Mouse (Mus musculus) liver, embryonic 11.5 days (tissue): Measurements from ENCODE around the gene Fat1. TPM values are rescaled to one million over a fixed set of nuclear protein-coding genes. Genes with fewer than 3 reads are reported as not detected.

Source experiments
- ATAC-seq: fragments of 200-750 bp; cut with Nextera tagmentation; replicated peaks from 2 replicates; pipeline ENCODE4 v1.8.0; 2017; ENCODE audit warnings: moderate number of reproducible peaks, mild to moderate bottlenecking, moderate TSS enrichment, moderate library complexity; ENCODE audit not compliant: low FRiP score
- DNase-seq: peaks from one replicate; pipeline ENCODE4 v3.0.0-alpha.2; 2017; ENCODE audit warnings: low spot score
- H3K27ac ChIP-seq: fragments of 300-500 bp; sonication (generic); 2 replicates; pipeline ENCODE4 v1.5.1; 2014; ENCODE audit warnings: mild to moderate bottlenecking, low read depth, low read length, control low read depth
- H3K27me3 ChIP-seq: fragments of 300-500 bp; sonication (generic); replicated peaks from 2 replicates; pipeline ENCODE4 v1.6.1; 2014; ENCODE audit warnings: low read length, mixed read lengths; ENCODE audit not compliant: control insufficient read depth, insufficient read depth
- H3K36me3 ChIP-seq: fragments of 300-500 bp; sonication (generic); 2 replicates; pipeline ENCODE4 v1.6.1; 2014; ENCODE audit warnings: mild to moderate bottlenecking, low read length, moderate library complexity, mixed read lengths; ENCODE audit not compliant: control insufficient read depth, insufficient read depth
- H3K4me1 ChIP-seq: fragments of 300-500 bp; sonication (generic); replicated peaks from 2 replicates; pipeline ENCODE4 v1.6.1; 2014; ENCODE audit warnings: low read length, mixed read lengths; ENCODE audit not compliant: control insufficient read depth, insufficient read depth
- H3K4me2 ChIP-seq: fragments of 300-500 bp; sonication (generic); 2 replicates; pipeline ENCODE4 v1.6.1; 2014; ENCODE audit warnings: mild to moderate bottlenecking, control low read depth, moderate library complexity
- H3K4me3 ChIP-seq: fragments of 300-500 bp; sonication (generic); 2 replicates; pipeline ENCODE4 v1.5.1; 2014; ENCODE audit warnings: low read depth, low read length, control low read depth
- H3K9ac ChIP-seq: fragments of 300-500 bp; sonication (generic); 2 replicates; pipeline ENCODE4 v1.6.1; 2014; ENCODE audit warnings: low read depth, low read length, control low read depth
- H3K9me3 ChIP-seq: fragments of 300-500 bp; sonication (generic); 2 replicates; pipeline ENCODE4 v1.6.1; 2016; ENCODE audit warnings: low read length, inconsistent platforms, mixed read lengths; ENCODE audit not compliant: control insufficient read depth
- WGBS: fragments of 180-500 bp; shearing (Covaris S2); extraction: QIAGEN DNeasy Blood & Tissue Kit; methylation state at CpG from one replicate; pipeline ENCODE4 v1.1.7; 2014; 5-methylcytosine and 5-hydroxymethylcytosine counted together
- polyA plus RNA-seq: library from polyadenylated mRNA; unstranded; fragments of >200 nt; fragmentation: Nextera tagmentation; extraction: Ambion mirVana; gene quantifications from 2 replicates; pipeline ENCODE4 v1.2.1, GENCODE M21; 2014

Fat1 gene
- polyA plus RNA-seq, 1 experiment from 2014 or later: 7.8 TPM

DNA sequence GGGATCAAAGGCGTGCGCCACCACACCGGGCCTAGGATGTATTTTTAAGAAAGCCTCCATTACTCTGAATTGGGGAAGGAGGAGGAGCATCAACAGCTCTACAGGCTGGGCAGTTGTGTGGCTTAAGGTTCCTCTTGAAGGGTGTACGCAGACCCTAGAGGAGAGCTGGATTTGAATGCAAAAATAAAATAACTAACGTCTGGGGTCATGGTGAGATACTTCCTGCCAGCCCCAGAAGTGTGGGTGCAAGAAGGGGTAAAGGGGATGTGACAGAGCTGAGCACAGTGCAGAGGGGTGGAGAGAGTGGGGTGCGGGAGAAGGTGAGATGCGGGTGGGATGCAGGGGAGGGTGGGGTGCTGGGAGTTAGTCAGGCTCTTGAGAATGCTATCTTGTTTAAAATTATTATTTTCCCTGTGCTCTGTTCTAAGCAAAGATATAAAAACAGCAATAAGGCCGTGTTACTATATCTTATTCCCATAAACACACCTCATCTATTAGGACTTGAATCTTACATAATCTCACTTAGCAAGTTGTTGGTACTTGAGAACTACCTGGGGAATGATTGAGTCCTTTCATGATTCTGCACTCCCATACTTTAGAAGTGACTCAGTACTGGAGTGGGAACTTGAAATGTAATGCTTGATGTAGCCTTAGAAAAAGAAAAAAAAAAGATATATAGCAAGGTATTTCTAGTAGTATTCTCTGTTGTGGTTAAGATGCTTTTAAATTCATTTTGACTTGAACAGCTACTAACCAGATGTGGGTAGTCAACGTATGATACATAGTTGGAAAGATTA lies 2.5 kb upstream of the Fat1 start:
- Histone ChIP-seq H3K4me2 (no peak overlapping the region), H3K4me1 (no peaks in the 10 kb centered on the region), H3K9ac (no peak overlapping the region), H3K4me3 (no peak overlapping the region), H3K27ac (no peak overlapping the region), H3K9me3 (peaks cover 2% of the 10 kb centered on the region; the same call in 1 of the 2 replicates), H3K27me3 (peaks cover 45% of the 10 kb centered on the region), H3K36me3 (no peaks in the 10 kb centered on the region)
- 84% methylated on average over 9 of the region's 9 CpGs for WGBS
- ATAC-seq (no peak), DNase-seq (no peak)

DNA sequence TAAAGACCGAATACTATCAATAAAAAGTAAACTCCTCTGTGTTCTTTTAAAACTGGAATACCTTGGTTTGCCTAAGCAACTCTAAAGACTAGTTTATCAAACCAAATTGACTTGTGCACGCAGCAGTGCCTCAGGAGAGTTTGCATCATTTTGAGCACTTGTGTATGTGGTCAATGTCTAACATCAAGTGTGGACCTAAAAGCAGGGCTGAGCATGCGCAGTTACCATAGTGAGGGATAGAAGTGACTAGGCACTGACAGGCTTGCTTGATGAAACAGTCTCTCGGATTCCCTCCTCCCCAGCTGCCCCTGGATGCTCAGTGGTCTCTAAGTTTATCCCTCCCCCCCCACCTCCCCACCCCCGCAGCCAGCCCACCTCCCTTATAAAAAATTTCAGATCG lies 1.8 kb upstream of the Fat1 start:
- DNase-seq (no peak), ATAC-seq (no peak)
- Histone ChIP-seq H3K9ac (no peak overlapping the region), H3K4me1 (no peaks in the 10 kb centered on the region), H3K4me2 (0 out of 2 replicates have a peak overlapping the region, but pooled peaks have one; percentile 76), H3K9me3 (peaks cover 2% of the 10 kb centered on the region; the same call in 1 of the 2 replicates), H3K36me3 (no peaks in the 10 kb centered on the region), H3K4me3 (no peak overlapping the region), H3K27me3 (peaks cover 52% of the 10 kb centered on the region), H3K27ac (no peak overlapping the region)
- 45% methylated on average over 6 of the region's 6 CpGs for WGBS

DNA sequence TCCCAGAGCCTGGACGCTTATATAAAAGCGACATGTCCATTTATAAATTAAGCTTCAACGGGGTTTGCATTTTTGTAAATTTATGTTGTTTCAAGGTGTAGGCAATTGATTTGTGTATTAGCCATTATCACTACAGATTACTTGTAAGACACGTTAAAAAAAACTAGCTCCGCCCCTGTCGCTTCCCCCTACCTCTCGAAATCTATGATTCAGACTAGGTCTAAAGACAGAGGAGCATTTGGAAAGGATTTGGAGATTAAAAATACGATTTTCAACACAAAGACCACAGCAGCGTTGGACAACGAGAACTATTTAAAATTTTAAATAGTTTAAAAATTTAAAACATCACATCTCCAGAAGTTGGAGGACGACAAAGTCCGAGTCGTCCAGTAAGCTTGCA lies 831 bp upstream of the Fat1 start:
- Histone ChIP-seq H3K4me1 (no peaks in the 10 kb centered on the region), H3K4me2 (peak overlapping the region; percentile 76), H3K27me3 (peaks cover 55% of the 10 kb centered on the region), H3K9ac (no peak overlapping the region), H3K9me3 (no peaks in the 10 kb centered on the region), H3K27ac (no peak overlapping the region), H3K36me3 (no peaks in the 10 kb centered on the region), H3K4me3 (peak overlapping the region; percentile 62)
- DNase-seq (no peak), ATAC-seq (no peak)
- 4% methylated on average over 13 of the region's 13 CpGs for WGBS

DNA sequence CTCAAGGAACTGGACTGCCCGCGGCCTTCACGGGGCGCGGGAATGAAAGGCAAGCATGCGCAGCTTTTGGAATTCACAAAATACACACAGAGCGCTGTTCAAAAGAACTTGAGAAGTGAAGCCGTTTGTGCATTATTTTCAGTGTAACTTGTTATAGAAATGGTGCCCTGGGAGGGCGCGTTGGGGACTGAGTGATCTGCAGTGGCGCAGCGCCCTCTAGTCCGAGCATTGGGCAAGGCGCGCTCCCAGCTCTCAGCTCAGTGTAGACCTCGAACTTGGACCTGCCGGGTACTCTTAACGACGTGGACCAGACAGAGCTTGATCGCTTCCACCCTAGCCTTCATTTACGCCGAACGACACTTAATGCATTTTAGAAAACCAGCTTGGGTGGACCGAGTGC lies 494 bp downstream of the Fat1 start:
- Histone ChIP-seq H3K9me3 (no peaks in the 10 kb centered on the region), H3K4me3 (peak overlapping the region; percentile 62), H3K36me3 (no peaks in the 10 kb centered on the region), H3K9ac (peak overlapping the region; percentile 1; the same call in 1 of the 2 replicates), H3K4me1 (no peaks in the 10 kb centered on the region), H3K27me3 (peaks cover 55% of the 10 kb centered on the region), H3K4me2 (peak overlapping the region; percentile 76), H3K27ac (peak overlapping the region; percentile 58; the same call in 1 of the 2 replicates)
- ATAC-seq (peak; percentile 56; the same call in 1 of the 2 replicates), DNase-seq (peak; percentile 69)
- under 1% methylated on average over 24 of the region's 24 CpGs for WGBS

DNA sequence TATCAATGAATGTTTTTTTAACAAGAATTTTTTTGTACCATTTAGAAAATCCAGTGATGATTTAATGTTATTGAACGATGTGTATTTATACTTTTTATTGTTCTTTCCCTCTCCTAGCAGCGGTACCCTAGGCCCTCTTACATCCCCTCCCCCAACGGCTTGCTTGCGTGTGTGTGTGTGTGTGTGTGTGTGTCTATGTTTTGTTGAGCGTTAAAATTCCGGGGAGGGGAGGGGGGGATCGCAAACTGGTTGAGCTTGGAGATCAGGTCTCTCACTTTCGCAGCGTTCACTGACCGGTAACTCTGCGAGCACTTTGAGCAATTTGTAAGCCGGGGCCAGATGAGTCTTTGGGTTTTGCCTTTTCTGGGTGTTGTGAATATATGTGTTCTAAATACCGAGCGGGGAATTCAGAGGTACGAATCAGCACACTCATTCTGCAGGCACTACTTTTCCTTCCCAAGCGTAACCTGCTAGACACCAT lies 1.3 kb downstream of the Fat1 start:
- no peak overlapping the region for H3K9ac ChIP-seq
- H3K27me3 ChIP-seq: peaks cover 55% of the 10 kb centered on the region
- DNase-seq (no peak), ATAC-seq (no peak)
- H3K36me3 ChIP-seq: no peaks in the 10 kb centered on the region
- 3% methylated on average over 16 of the region's 16 CpGs for WGBS
- H3K9me3 ChIP-seq: no peaks in the 10 kb centered on the region
- H3K4me2 ChIP-seq: peak overlapping the region; percentile 76
- H3K4me1 ChIP-seq: no peaks in the 10 kb centered on the region
- H3K27ac ChIP-seq: no peak overlapping the region
- H3K4me3 ChIP-seq: peak overlapping the region; percentile 62

DNA sequence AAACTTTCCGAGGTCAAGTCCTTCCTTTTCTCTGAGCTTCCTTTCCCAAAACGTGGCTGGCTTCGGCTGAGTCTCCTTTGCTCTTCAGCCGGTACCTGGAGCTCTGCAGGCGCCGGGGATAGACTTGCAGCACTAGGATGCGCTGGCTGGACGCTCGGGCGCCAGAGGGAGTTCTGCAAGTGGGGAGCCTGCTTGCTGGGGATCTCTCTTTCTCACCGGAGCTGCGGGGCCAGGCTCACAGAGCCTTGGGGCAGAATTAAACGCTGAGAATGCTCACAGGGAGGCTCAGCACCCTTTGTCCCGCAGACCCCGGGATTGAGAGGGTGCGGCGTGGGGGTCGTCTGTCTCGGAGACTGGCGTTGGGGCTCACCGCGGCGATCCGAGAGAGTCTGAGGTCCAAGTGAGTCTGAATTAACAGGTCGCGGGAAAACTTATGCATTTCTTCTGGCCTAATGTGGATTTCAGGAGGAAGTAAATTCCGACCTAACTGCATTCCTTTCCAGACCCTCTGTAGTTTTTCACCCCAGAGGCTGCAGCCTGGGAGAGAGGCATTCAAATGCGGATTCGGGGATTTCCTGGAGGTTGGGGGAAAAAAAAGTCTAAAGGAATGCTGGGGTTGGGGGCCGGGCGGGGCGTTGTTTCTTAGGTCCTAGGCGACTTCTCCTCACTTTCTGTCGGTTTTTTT lies 2.0 kb downstream of the Fat1 start:
- Histone ChIP-seq H3K4me1 (no peaks in the 10 kb centered on the region), H3K27ac (no peak overlapping the region), H3K27me3 (peaks cover 55% of the 10 kb centered on the region), H3K36me3 (no peaks in the 10 kb centered on the region), H3K4me2 (peak overlapping the region; percentile 76), H3K9me3 (no peaks in the 10 kb centered on the region), H3K4me3 (peak overlapping the region; percentile 62), H3K9ac (0 out of 2 replicates have a peak overlapping the region, but pooled peaks have one; percentile 1)
- ATAC-seq: no peak
- DNase-seq: peak; percentile 68
- WGBS: under 1% methylated on average over 34 of the region's 34 CpGs

DNA sequence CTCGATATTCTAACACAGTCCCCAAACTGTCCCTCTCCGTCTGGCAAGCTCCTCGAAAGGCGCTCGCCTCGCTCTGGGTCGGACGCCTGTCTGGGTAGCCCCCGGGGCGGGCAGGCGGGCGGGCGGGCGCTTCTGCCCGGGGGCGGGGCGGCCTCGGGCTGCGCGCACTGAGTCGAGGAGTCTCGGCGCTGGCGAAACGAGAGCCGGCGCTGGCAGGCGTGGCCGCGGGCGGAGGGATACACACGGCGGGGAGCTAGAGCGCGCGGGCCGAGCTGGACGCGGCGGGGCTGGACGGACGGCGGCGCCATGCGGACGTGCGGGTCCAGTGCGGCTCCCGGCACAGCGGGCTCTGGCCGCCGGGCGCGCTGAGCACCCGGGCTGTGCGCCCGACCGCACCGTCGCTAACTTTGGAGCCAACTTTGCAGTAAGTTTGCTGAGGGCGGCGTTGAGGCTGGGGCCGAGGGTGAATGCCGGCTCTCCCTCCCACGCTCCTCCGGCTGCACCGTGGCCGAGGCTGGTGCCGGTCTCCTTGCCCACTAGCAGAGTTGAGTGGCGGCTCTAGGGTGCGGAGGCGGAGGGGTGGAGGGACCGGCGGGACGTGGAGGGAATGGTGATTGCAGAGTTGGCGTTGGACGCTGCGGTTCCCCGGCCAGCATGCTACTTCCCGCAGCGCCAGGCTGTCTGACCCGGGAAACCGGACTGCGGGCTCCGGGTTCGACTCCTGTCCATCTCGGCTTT lies 2.8 kb downstream of the Fat1 start:
- peak overlapping the region; percentile 62 for H3K4me3 ChIP-seq
- DNase-seq (peak; percentile 87), ATAC-seq (peak; percentile 76)
- peak overlapping the region; percentile 66 for H3K9ac ChIP-seq
- peak overlapping the region; percentile 76 for H3K4me2 ChIP-seq
- peaks cover 55% of the 10 kb centered on the region for H3K27me3 ChIP-seq
- H3K4me1 ChIP-seq: no peaks in the 10 kb centered on the region
- H3K9me3 ChIP-seq: no peaks in the 10 kb centered on the region
- peak overlapping the region; percentile 52 for H3K27ac ChIP-seq
- no peaks in the 10 kb centered on the region for H3K36me3 ChIP-seq
- WGBS: under 1% methylated on average over 87 of the region's 87 CpGs

DNA sequence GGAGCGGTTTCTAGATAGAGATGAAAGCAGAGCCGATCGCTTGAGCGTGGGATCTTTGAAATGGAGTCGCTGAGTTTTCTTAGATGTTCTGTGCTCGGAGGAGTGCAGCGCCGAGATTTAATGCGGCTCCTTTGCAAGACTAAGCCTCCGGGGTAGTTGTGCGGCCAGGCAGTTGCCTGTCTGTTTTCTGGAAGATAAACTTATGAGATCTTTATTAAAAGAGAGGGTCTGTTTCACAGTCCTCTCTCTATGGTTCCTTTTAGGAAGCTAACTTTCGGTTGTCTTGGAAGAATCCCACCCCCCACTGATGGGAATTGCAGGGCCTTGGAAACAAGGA lies 3.4 kb downstream of the Fat1 start:
- Histone ChIP-seq H3K4me1 (no peaks in the 10 kb centered on the region), H3K27me3 (peaks cover 51% of the 10 kb centered on the region), H3K27ac (peak overlapping the region; percentile 52; the same call in 1 of the 2 replicates), H3K9ac (peak overlapping the region; percentile 66), H3K36me3 (no peaks in the 10 kb centered on the region), H3K9me3 (no peaks in the 10 kb centered on the region), H3K4me2 (peak overlapping the region; percentile 76), H3K4me3 (peak overlapping the region; percentile 62)
- DNase-seq: no peak
- ATAC-seq: no peak
- WGBS: 1% methylated on average over 12 of the region's 12 CpGs
